Mouse (Mus musculus) NIH3T3 (cell line): Measurements from ENCODE around the gene Styk1.

Source experiments
- DNase-seq: peaks from one replicate; pipeline ENCODE4 v3.0.0-alpha.2; 2012; ENCODE audit warnings: low read depth

The Styk1 gene

GRCm38 (mm10) chr6:131369866-131370616 is 16.6 kb upstream of the Styk1 start:
- DNase-seq: no peak

- peak; percentile 74 for DNase-seq
Measured at GRCm38 (mm10) chr6:131367101-131367500, 13.7 kb upstream of the Styk1 start.

GRCm38 (mm10) chr6:131364353-131364752 is 11.0 kb upstream of the Styk1 start:
- DNase-seq: no peak

- DNase-seq: no peak
Measured at GRCm38 (mm10) chr6:131362987-131363765, 9.8 kb upstream of the Styk1 start.

- no peak for DNase-seq
Measured at GRCm38 (mm10) chr6:131360693-131361092, 7.3 kb upstream of the Styk1 start.

GRCm38 (mm10) chr6:131359543-131359942 is 6.1 kb upstream of the Styk1 start:
- DNase-seq: no peak

- no peak for DNase-seq
Measured at GRCm38 (mm10) chr6:131354913-131355312, 1.5 kb upstream of the Styk1 start.

- DNase-seq: peak; percentile 82
Measured at GRCm38 (mm10) chr6:131347026-131347425, 6.4 kb downstream of the Styk1 start.

- DNase-seq: peak; percentile 25
Measured at GRCm38 (mm10) chr6:131344346-131344745, 9.1 kb downstream of the Styk1 start.

- peak; percentile 68 for DNase-seq
Measured at GRCm38 (mm10) chr6:131340082-131340481, 13.3 kb downstream of the Styk1 start.

GRCm38 (mm10) chr6:131339309-131339708 is 14.1 kb downstream of the Styk1 start:
- DNase-seq: peak; percentile 24

GRCm38 (mm10) chr6:131338787-131339186 is 14.6 kb downstream of the Styk1 start:
- DNase-seq: no peak

- no peak for DNase-seq
Measured at GRCm38 (mm10) chr6:131327076-131327475, 26.3 kb downstream of the Styk1 start.

GRCm38 (mm10) chr6:131321854-131322639 is 31.4 kb downstream of the Styk1 start:
- no peak for DNase-seq

- DNase-seq: peak; percentile 64
Measured at GRCm38 (mm10) chr6:131316155-131317101, 37.0 kb downstream of the Styk1 start.

GRCm38 (mm10) chr6:131308031-131308430 is 45.4 kb downstream of the Styk1 start:
- DNase-seq: no peak

- no peak for DNase-seq
Measured at GRCm38 (mm10) chr6:131304776-131305175, 48.6 kb downstream of the Styk1 start.

GRCm38 (mm10) chr6:131298531-131298930 is 54.9 kb downstream of the Styk1 start:
- peak; percentile 75 for DNase-seq

GRCm38 (mm10) chr6:131294435-131295112 is 58.8 kb downstream of the Styk1 start:
- no peak for DNase-seq

- no peak for DNase-seq
Measured at GRCm38 (mm10) chr6:131293916-131294315, 59.5 kb downstream of the Styk1 start.
